Mouse (Mus musculus): ENCODE measurements around the gene Krt71.
"Not testable (repeated sequence)": the region's sequence is repeated elsewhere in the genome, so short reads cannot be mapped to it uniquely, and the experiment has no call there.

Gene Krt71

DNA sequence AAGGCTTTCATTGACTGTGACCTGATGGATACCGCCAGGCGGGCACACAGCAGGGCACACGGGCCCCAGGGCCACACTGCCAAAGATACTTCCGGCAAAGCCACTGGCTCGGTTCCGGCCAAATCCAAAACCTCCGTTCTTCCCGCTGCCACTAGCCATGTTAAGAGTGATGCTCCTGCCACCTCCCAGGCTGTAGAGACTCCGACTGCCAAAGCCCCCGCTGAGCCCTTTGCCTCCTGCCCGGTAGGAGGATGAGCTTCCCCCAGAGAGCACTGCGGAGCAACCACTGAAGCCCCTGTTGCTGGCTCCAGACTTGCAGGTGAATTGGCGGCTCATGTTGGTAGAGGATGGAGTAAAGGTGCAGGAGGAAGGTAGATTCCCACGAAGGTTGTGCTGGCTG, at the start of gene Krt71:
Gene Krt71 (minus strand): TSS at position 399 of the 400 bp plus-strand sequence.
- no peak for DNase-seq (ENCODE audit: low spot score)

DNA sequence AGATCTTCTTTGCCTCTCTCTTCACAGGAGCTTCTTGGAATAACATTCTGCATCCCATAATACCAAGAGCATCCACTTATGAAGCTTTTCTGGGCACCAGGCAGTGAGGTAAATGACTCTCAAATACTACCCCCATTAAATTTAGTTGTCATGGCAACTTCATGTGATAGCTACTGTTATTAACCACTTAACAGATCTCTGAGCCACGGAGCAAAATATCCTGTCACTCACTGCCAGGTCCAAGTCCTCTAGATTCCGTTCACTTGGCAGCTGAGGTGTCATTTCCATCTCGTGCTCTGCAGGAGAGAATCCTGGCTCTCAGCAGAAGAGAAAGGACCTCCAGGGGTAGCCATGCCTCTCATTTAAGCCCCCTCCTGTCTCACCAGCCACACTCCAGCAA, 48.0 kb upstream of the Krt71 start:
- DNase-seq (ENCODE audit: low spot score): no peak

DNA sequence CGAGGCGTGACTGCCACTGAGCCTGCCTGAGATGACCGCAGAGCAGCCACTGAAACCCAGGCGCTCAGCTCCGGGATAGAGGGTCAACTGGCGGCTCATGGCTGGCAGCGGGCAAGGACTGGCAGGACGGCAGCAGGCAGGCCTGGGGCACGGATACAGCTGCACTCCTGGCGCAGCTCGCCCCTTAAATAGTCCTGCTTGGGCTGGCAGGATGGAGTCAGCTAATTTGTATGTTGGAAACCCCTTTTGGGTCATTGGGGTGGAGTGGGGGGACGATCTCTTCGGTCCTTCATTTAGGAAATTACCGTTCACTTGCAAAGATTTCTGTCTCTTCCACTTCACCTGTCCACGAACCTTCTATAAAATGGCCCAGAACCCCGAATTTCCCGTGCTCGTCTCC, 43.5 kb upstream of the Krt71 start, which contains the start of gene Krt72:
Gene Krt72 (minus strand): TSS at position 101 of the 400 bp plus-strand sequence.
- no peak for DNase-seq (ENCODE audit: low spot score)

DNA sequence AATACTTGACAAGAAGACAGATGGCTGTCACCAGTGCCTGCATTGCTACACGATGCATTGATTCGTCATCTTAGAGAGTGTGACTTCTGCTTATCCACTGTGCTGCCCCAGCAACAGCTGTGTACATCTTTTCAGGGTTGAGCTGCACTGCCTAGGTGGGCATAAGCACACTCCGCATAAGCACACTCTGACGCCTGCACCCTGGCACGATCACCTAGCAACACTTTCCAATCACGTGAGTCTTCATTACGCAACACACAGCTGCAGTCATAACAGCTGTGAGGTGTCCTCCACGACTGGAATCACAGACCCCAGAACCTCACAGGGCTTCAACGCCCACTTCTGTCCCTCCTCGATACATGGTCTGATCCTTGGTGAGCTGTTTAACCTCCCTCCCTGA, 30.5 kb upstream of the Krt71 start:
- peak; percentile 10 for DNase-seq (ENCODE audit: low spot score)

- peak; percentile 86 for DNase-seq (ENCODE audit: low spot score)
Measured at GRCm38 (mm10) chr15:101772711-101773081, 29.8 kb upstream of the Krt71 start.

DNA sequence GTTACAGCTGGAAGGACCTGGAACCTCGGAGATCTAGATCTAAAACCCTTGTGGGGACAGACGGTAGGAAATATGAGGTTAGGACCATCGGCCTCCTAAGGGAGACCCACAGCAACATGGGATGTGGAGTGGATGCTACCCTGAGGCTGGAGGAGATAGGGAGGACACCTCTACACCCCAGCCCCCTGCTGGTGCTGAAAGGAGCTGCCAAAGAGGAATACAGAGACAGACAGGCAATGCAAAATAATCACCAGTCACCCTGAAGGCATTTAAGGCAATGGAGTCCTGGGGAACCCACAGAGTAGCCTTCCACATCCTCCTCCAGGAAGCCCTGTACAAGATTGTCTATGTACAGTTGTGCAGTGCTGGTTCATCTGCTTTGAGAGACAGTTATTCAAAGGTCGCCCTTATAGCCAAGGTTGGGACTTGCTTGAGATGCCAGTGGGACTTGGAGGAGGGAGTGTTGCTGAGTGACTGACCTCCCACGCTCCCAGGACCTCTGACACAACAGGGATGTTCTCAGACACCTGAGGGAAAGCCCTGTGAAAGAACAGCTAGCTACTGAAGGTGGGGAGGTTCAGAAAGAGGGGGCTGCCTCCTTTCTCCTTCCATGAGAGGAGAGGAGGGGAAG, 29.3 kb upstream of the Krt71 start:
- DNase-seq (ENCODE audit: low spot score): no peak

GRCm38 (mm10) chr15:101770226-101770625, 27.3 kb upstream of the Krt71 start:
- no peak for DNase-seq (ENCODE audit: low spot score)

DNA sequence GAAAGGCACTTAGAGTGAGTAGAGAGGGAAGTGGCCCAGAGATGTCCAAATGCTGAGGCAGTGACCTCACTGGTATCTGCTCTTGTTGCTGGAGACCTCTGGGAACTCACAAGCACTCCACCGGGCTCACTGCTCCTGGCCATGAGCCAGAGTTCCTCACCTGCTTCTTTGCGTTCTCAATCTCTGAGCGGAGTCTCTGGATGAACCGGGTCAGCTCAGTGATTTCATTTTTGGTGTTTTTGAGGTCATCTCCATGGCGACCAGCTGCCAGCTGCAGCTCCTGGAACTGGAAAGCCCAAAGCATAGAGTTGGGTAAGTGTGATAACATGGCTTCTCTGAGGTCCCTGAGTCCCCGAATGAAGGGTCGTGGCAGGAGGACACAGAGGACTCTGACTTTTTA, 5.1 kb downstream of the Krt71 start:
- no peak for DNase-seq (ENCODE audit: low spot score)

DNA sequence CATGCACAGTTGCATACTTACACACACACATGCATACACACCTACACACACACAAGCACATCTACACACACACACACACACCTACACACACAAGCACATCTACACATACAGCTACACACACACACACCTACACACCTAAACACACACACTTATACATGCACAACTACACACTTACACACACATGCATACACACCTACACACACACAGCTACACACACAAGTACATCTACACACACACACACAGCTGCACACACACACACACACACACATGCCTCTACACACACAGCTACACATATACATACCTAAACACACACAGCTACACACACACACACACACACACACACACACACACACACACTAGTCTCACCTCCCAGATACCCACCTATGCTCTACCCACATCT, 12.3 kb downstream of the Krt71 start:
- DNase-seq (ENCODE audit: low spot score): no peak

GRCm38 (mm10) chr15:101724686-101725085, 18.2 kb downstream of the Krt71 start:
- DNase-seq (ENCODE audit: low spot score): peak; percentile 56

DNA sequence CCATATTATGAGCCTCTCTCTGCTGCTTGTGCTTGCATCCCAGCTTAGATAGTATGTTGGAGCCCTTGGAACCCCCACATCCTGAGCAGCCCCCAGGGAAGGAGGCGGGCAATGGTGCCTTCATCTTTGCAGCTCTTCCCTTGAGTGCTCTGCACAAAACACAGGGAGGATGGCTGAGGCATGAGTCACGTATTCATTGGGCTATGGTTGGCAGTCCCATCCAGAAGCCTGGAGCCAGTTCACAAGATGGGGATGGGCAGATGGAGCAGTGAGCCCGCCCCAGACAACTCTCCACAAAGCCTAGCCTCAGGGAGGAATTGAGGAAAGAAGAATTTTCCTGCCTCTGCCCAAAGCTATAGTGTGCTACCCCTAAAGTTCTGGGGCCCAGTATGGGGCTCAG, 27.1 kb downstream of the Krt71 start:
- no peak for DNase-seq (ENCODE audit: low spot score)

- no peak for DNase-seq (ENCODE audit: low spot score)
Measured at GRCm38 (mm10) chr15:101714356-101714755, 28.6 kb downstream of the Krt71 start.

DNA sequence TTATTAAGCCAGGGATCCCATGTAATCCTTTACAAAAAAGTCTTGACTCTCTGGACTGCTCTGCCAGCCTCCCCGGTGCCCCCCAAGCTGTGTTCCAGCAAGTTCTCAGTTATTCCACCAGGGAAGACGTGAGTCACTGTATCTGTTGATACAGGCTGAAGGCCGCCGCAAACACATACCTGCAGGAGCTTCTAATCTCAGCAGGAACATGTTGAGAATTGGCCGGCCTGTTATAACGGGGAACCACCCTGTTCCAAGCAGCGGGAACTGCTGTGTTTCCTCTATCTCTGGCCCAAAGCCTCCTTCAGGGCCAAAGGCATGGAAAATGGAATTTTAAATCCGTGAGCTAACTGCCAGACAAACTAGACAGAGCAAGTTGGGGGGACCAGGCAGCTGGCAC, 29.2 kb downstream of the Krt71 start:
- DNase-seq (ENCODE audit: low spot score): no peak

GRCm38 (mm10) chr15:101712720-101713119, 30.2 kb downstream of the Krt71 start, which contains the start of gene Krt5:
Gene Krt5 (minus strand): TSS chr15:101712898.
- DNase-seq (ENCODE audit: low spot score): no peak

- no peak for DNase-seq (ENCODE audit: low spot score)
Measured at GRCm38 (mm10) chr15:101708683-101709082, 34.2 kb downstream of the Krt71 start.

DNA sequence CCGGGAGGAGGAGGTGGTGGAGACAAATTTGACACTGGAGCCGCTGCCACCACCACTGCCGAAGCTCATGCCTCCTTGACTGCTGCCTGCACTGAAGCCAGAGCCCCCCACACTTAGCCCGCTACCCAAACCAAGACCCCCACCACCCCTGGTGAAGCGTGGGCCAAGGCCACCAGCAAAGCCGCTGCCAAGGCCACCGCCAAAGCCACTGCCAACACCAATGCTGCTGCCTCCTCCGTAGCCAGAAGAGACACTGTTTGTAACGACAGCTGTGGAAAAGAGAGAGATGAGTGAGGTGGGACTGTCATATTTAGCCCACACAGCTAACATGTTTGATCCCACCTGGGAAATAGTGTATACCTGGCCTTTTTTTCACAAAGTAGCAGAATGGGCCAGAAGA, 35.5 kb downstream of the Krt71 start:
- no peak for DNase-seq (ENCODE audit: low spot score)

DNA sequence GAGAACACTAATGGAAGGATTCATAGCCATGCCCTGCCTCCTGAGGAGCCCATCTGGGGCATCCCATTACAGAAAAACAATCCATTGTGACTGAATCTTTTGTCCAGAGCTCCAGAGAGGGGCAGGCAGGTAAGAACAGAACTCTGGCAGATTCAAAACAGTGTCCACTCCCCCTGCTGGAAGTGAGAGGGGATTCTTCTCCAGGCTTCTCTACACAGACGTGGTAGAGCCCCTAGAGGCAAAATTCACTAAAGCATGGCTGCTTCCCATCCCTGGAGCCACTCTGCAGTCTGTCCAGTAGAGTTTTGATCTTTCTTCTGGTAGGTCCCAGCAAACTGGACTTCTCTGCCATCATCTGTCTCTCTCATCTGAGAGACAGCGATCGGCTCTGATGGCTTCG, 38.8 kb downstream of the Krt71 start:
- DNase-seq (ENCODE audit: low spot score): no peak

DNA sequence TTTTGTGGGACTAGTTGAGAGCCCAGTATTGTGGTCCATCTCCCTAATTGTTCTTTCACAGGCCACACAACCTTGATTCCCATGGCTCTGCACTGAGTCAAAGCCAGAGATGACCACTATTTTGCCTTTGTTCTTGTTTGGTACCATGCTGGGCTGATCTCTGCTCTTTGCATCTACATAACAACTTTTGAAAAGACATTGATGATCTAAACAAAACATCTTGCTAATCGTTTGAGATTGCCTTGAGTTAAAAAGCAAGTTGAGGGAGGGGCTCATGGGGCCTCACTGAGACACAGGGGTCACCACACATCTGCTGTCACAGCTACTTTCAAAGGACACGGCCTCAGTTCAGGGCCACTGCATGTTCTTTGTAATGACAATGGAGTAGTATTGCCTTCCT, 40.5 kb downstream of the Krt71 start:
- DNase-seq (ENCODE audit: low spot score): no peak

DNA sequence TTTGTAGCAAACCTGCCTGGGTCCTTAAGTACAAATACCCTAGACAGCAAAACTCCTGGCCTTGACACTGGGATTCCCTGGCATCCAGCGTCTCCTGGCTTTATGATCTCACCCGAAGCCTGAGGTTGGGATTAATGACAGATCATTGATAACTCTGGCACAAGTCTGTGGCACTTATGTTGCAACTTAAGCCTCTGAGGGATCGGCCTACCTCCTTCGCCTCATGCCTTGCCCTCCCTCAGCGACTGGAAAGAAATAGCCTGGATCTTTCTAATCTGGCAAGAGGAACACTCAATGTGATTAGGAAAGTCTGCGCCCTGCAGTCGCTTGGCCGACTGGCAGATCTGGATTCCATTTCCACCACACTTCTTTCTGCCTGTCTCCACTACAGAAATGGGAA, 43.0 kb downstream of the Krt71 start:
- no peak for DNase-seq (ENCODE audit: low spot score)

- no peak for DNase-seq (ENCODE audit: low spot score)
Measured at GRCm38 (mm10) chr15:101699192-101699591, 43.7 kb downstream of the Krt71 start.

DNA sequence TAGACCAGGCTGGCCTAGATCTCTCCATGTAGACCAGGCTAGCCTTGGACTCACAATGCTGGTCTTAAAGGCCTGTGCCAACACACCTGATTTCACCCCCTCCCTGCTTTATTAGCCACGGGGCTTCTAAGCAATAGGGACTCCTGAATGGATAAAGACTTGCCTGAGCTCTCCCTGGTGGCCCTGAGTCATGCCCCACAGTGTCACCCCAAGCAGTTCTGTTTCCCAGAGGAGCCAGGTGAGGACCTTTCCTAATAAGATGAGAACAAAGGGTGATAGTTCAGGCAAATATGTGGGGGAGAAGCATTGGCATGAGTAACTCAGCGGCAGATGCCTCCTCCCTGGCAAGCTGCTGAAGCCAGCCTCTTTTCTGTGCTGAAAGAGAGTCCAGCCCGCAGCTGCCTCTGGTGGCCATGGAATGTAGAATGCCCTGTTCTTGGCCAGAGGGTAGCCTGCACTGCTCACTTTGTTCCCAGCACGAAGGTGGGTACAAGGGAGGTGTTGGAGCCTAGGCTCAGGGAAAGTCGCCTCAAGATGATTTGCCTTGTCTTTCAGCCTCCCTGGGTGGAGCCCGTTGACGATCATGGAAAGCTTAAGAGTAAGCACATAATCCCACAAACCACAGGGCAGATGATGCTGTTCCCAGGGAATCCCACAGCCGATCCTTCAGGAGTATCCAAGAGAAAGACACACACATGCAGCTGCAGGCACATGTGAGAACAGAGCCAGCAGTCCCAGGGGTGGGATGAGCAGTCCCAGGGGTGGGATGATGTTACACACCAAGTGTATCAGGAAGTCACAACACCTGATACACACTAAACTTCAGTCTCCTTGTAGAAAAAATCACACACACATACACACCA, 45.4 kb downstream of the Krt71 start:
- DNase-seq (ENCODE audit: low spot score): no peak

- DNase-seq (ENCODE audit: low spot score): no peak
Measured at GRCm38 (mm10) chr15:101694207-101694606, 48.7 kb downstream of the Krt71 start, which contains the start of gene Krt6a. Gene Krt6a (minus strand): TSS chr15:101694307.

DNA sequence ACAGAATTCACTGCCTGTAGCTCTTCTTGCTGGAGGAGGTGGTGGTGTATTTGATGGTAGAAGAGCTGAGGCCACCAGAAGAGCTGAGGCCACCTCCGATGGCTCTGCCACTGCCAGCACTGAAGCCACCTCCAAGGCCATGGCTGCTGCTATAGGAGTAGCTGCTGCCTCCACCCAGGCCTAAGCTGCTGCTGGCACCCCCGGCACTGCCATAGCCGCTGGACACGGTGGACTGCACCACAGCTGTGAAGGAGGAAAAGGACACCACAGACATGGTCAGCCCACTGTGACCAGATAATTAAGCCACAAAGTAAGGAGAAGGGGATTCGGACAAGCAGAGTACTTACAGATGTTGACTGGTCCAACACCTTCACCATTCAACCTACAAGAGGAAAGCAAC, 52.4 kb downstream of the Krt71 start:
- not testable (repeated sequence) for DNase-seq (ENCODE audit: low spot score)
